ENCODE assay signal across 12 mouse cellular contexts in genomic region chr2:128295018-128295424, GRCm38 (mm10).
DNase-seq lines count a peak whose midpoint lies in the region; ATAC-seq and TF ChIP-seq lines count a peak whose summit lies in the region.
"Had no signal": no experiment of that assay in that cellular context is flagged by ENCODE, and none has a peak within 500 bp of the region (broad histone marks: within the 10 kb centered on the region; RNA-seq: fewer than 3 reads in every experiment).

No protein-coding gene starts in this region.

- peak; percentile 83 for ATAC-seq in megakaryocyte-erythroid progenitor cell, adult 5-6 weeks (replicated peaks; ENCODE audit: low FRiP score, low TSS enrichment, poor library complexity, severe bottlenecking)

- DNase-seq in adrenal gland, postnatal 14 days: peak; percentile 27
- no peak for DNase-seq in adrenal gland, postnatal 10 days
- DNase-seq in c-Kit-positive CD71-positive TER-119-positive erythroid progenitor cells, embryonic 14.5 days (ENCODE audit: low spot score): peak; percentile 11
- peak; percentile 63 to 67 for DNase-seq in thymus, postnatal 10 days (ENCODE audit: low spot score in 2 of 2)
- DNase-seq in frontal cortex, postnatal 10 days (ENCODE audit: low spot score in 2 of 2): no peak
- DNase-seq in frontal cortex, postnatal 25 days (ENCODE audit: low spot score in 2 of 2): no peak
- DNase-seq in layer of hippocampus, adult 2 months (ENCODE audit: low spot score in 2 of 2): no peak
- DNase-seq: cerebellum, adult 2 months; heart, postnatal 10 days; kidney, adult 8-10 months had no signal

- no peak for TF ChIP-seq CTCF in layer of hippocampus, adult 2 months (conservative IDR thresholded peaks at IDR 0.05)

- H3K27ac ChIP-seq in layer of hippocampus, adult 2 months: no peak overlapping the region
- H3K27ac ChIP-seq: embryonic facial prominence, embryonic 15.5 days had no signal

- H3K4me3 ChIP-seq in layer of hippocampus, adult 2 months: no peak overlapping the region
- H3K4me3 ChIP-seq: embryonic facial prominence, embryonic 15.5 days had no signal

Comparison
In these comparisons a context has a peak if more than half of its experiments do, and no peak if none do; other contexts are left out.
1. DNase-seq: peak in adrenal gland, postnatal 14 days (single experiment), c-Kit-positive CD71-positive TER-119-positive erythroid progenitor cells, embryonic 14.5 days (single experiment) and thymus, postnatal 10 days (2 of 2); none in adrenal gland, postnatal 10 days (single experiment), frontal cortex, postnatal 10 days (0 of 2), frontal cortex, postnatal 25 days (0 of 2) and layer of hippocampus, adult 2 months (0 of 2).